Mouse (Mus musculus): ENCODE measurements around the gene Lsm14a. TPM values are rescaled to one million over a fixed set of nuclear protein-coding genes. Genes with fewer than 3 reads are reported as not detected.
"Not testable (repeated sequence)": the region's sequence is repeated elsewhere in the genome, so short reads cannot be mapped to it uniquely, and the experiment has no call there.

Gene Lsm14a
- polyA plus RNA-seq, 1 experiment from 2014 or later = 55.1 TPM

GRCm38 (mm10) chr7:34348011-34348410 lies 45.1 kb downstream of the Lsm14a start:
- WGBS = 93% methylated on average over 1 of the region's 1 CpGs
- H3K27ac ChIP-seq (ENCODE audit: low read length) = no peak overlapping the region
- no peaks in the 10 kb centered on the region for H3K27me3 ChIP-seq (ENCODE audit: control insufficient read depth, insufficient read depth, low read depth, low read length)
- no peaks in the 10 kb centered on the region for H3K4me1 ChIP-seq (ENCODE audit: control insufficient read depth, insufficient read depth, low read length)
- no peak overlapping the region for H3K9ac ChIP-seq (ENCODE audit: low read depth, low read length)
- no peak for ATAC-seq
- H3K4me2 ChIP-seq (ENCODE audit: low read length) = no peak overlapping the region
- peaks cover 29% of the 10 kb centered on the region for H3K36me3 ChIP-seq (ENCODE audit: control insufficient read depth, insufficient read depth, low read length)
- no peak overlapping the region for H3K4me3 ChIP-seq (ENCODE audit: low read depth, low read length)
- no peaks in the 10 kb centered on the region for H3K9me3 ChIP-seq (replicated peaks; ENCODE audit: control insufficient read depth, low read length, poor library complexity, severe bottlenecking)

- H3K9ac ChIP-seq (ENCODE audit: low read depth, low read length) = no peak overlapping the region
- no peaks in the 10 kb centered on the region for H3K27me3 ChIP-seq (ENCODE audit: control insufficient read depth, insufficient read depth, low read depth, low read length)
- peaks cover 26% of the 10 kb centered on the region for H3K36me3 ChIP-seq (ENCODE audit: control insufficient read depth, insufficient read depth, low read length)
- H3K4me2 ChIP-seq (ENCODE audit: low read length) = no peak overlapping the region
- H3K27ac ChIP-seq (ENCODE audit: low read length) = no peak overlapping the region
- no peaks in the 10 kb centered on the region for H3K4me1 ChIP-seq (ENCODE audit: control insufficient read depth, insufficient read depth, low read length)
- WGBS = 96% methylated on average over 3 of the region's 3 CpGs
- H3K4me3 ChIP-seq (ENCODE audit: low read depth, low read length) = no peak overlapping the region
- no peaks in the 10 kb centered on the region for H3K9me3 ChIP-seq (replicated peaks; ENCODE audit: control insufficient read depth, low read length, poor library complexity, severe bottlenecking)
- ATAC-seq = no peak
Observed at GRCm38 (mm10) chr7:34347041-34347440, 46.1 kb downstream of the Lsm14a start.

GRCm38 (mm10) chr7:34346505-34346904 lies 46.6 kb downstream of the Lsm14a start:
- Histone ChIP-seq H3K27ac (ENCODE audit: low read length) (no peak overlapping the region), H3K36me3 (ENCODE audit: control insufficient read depth, insufficient read depth, low read length) (peaks cover 25% of the 10 kb centered on the region), H3K9me3 (replicated peaks; ENCODE audit: control insufficient read depth, low read length, poor library complexity, severe bottlenecking) (no peaks in the 10 kb centered on the region), H3K4me1 (ENCODE audit: control insufficient read depth, insufficient read depth, low read length) (no peaks in the 10 kb centered on the region), H3K27me3 (ENCODE audit: control insufficient read depth, insufficient read depth, low read depth, low read length) (no peaks in the 10 kb centered on the region), H3K4me3 (ENCODE audit: low read depth, low read length) (no peak overlapping the region), H3K9ac (ENCODE audit: low read depth, low read length) (no peak overlapping the region), H3K4me2 (ENCODE audit: low read length) (no peak overlapping the region)
- WGBS = 94% methylated on average over 4 of the region's 4 CpGs
- no peak for ATAC-seq

DNA sequence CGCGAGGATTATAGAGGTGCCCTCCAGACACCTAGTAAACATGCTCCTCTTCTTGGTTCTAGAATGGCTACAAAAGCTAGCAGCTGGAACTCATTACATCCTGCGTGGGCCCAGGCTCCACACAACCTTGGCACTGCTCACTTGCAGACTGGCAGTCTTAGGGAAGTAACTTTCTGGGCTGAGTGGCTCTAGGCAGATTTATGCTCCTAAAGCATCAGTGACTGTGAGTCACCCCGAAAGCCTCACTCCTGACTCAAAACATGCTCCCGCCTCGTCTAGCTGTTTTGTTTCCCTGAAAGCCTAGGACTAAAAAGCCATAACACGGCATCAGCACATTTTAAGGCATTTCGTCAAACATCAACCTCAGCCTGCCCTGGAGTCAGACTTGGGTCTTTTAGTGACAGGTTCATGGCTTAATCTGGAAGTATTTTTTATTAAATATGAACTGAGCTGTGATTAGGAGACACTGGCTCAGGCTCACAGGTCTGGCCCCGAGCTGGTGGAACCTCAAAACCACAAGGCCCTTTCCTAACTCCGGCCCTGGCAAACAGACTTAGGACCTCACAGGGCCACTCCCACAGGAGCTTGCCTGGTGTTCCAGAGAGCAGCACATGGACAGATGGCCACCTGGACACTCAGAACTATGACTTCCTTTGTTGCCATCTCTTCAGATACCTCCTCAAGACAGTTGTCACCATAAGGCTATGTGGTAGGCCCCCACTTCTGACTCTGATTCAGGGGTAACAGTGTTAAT lies 50.9 kb downstream of the Lsm14a start:
- Histone ChIP-seq H3K9me3 (replicated peaks; ENCODE audit: control insufficient read depth, low read length, poor library complexity, severe bottlenecking) (no peaks in the 10 kb centered on the region), H3K27me3 (ENCODE audit: control insufficient read depth, insufficient read depth, low read depth, low read length) (no peaks in the 10 kb centered on the region), H3K4me2 (ENCODE audit: low read length) (no peak overlapping the region), H3K4me3 (ENCODE audit: low read depth, low read length) (no peak overlapping the region), H3K27ac (ENCODE audit: low read length) (no peak overlapping the region), H3K36me3 (ENCODE audit: control insufficient read depth, insufficient read depth, low read length) (peaks cover 11% of the 10 kb centered on the region), H3K9ac (ENCODE audit: low read depth, low read length) (no peak overlapping the region), H3K4me1 (ENCODE audit: control insufficient read depth, insufficient read depth, low read length) (no peaks in the 10 kb centered on the region)
- 92% methylated on average over 10 of the region's 10 CpGs for WGBS
- ATAC-seq = no peak

DNA sequence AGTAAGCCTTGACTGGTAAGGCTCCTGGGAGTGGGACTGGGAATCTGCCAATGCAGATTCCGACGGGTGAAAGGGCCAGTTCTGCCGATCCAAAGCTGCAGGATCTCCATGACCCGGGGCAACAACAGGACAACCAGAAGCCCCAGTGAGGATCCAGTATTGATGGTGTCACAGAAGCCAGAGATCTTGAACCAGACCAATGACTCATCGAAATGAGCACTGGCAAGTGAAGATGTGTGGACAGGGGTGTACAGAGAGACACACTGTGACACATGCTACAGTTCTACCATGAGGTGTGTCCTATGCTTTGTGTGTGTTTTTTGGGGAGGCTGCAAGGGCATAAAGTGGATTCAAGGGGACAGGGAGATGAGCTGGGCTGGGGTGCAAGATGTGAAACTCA lies 52.3 kb downstream of the Lsm14a start:
- 92% methylated on average over 5 of the region's 5 CpGs for WGBS
- no peak for ATAC-seq
- no peak overlapping the region for H3K9ac ChIP-seq (ENCODE audit: low read depth, low read length)

DNA sequence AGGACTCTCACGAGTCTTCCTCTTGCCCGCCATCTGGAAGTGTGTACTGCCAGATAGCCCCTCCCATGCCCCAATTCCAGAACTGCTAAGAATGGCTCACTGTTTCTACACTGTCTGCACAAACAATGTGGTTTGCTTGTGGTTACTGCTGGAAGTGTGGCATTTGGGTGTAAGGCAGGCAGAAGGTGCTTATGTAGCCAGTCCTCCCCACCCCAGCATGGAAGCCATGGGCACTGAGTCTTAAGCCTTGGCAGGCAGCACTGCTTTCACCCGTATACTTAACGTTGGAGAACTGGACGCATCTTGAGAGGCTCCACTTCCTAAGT lies 54.0 kb downstream of the Lsm14a start:
- Histone ChIP-seq H3K27me3 (ENCODE audit: control insufficient read depth, insufficient read depth, low read depth, low read length) (no peaks in the 10 kb centered on the region), H3K27ac (ENCODE audit: low read length) (no peak overlapping the region), H3K4me1 (ENCODE audit: control insufficient read depth, insufficient read depth, low read length) (no peaks in the 10 kb centered on the region), H3K36me3 (ENCODE audit: control insufficient read depth, insufficient read depth, low read length) (peaks cover 10% of the 10 kb centered on the region), H3K4me2 (ENCODE audit: low read length) (no peak overlapping the region), H3K9ac (ENCODE audit: low read depth, low read length) (no peak overlapping the region), H3K4me3 (ENCODE audit: low read depth, low read length) (no peak overlapping the region), H3K9me3 (replicated peaks; ENCODE audit: control insufficient read depth, low read length, poor library complexity, severe bottlenecking) (no peaks in the 10 kb centered on the region)
- ATAC-seq = no peak
- whole genome bisulfite sequencing = 94% methylated on average over 5 of the region's 5 CpGs

More for the DNA sequence above, 52.3 kb downstream of the Lsm14a start:
- no peak overlapping the region for H3K4me2 ChIP-seq (ENCODE audit: low read length)
- H3K27ac ChIP-seq (ENCODE audit: low read length) = no peak overlapping the region
- no peak overlapping the region for H3K4me3 ChIP-seq (ENCODE audit: low read depth, low read length)
- no peaks in the 10 kb centered on the region for H3K27me3 ChIP-seq (ENCODE audit: control insufficient read depth, insufficient read depth, low read depth, low read length)
- peaks cover 11% of the 10 kb centered on the region for H3K36me3 ChIP-seq (ENCODE audit: control insufficient read depth, insufficient read depth, low read length)
- no peaks in the 10 kb centered on the region for H3K9me3 ChIP-seq (replicated peaks; ENCODE audit: control insufficient read depth, low read length, poor library complexity, severe bottlenecking)
- no peaks in the 10 kb centered on the region for H3K4me1 ChIP-seq (ENCODE audit: control insufficient read depth, insufficient read depth, low read length)

- 85% methylated on average over 9 of the region's 9 CpGs for WGBS
Observed at GRCm38 (mm10) chr7:34338445-34339163, 54.5 kb downstream of the Lsm14a start.

DNA sequence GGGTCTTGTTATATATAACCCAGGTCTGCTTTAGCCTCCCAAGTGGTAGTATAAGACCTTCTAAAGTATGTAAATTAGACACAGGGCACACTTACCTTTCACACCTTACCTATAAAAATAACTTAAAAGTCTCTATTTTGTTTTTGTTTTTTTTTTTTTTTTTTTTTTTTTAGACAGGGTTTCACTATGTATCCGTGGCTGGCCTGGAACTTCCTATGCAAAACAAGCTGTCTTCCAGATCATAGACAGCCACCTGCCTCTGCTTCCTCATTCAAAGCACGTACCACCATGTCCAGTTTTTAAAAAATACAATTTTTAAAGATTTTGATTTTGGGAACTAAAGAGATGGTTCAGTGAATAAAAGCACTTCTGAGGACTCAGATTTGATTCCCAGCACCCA lies 55.8 kb downstream of the Lsm14a start:
- ATAC-seq = no peak
- no peaks in the 10 kb centered on the region for H3K9me3 ChIP-seq (replicated peaks; ENCODE audit: control insufficient read depth, low read length, poor library complexity, severe bottlenecking)
- H3K36me3 ChIP-seq (ENCODE audit: control insufficient read depth, insufficient read depth, low read length) = peaks cover 2% of the 10 kb centered on the region; the same call in 1 of the 2 replicates
- H3K4me2 ChIP-seq (ENCODE audit: low read length) = no peak overlapping the region
- no peaks in the 10 kb centered on the region for H3K4me1 ChIP-seq (ENCODE audit: control insufficient read depth, insufficient read depth, low read length)
- 97% methylated on average over 2 of the region's 2 CpGs for WGBS
- no peak overlapping the region for H3K9ac ChIP-seq (ENCODE audit: low read depth, low read length)
- H3K27ac ChIP-seq (ENCODE audit: low read length) = no peak overlapping the region
- H3K4me3 ChIP-seq (ENCODE audit: low read depth, low read length) = no peak overlapping the region
- no peaks in the 10 kb centered on the region for H3K27me3 ChIP-seq (ENCODE audit: control insufficient read depth, insufficient read depth, low read depth, low read length)

More at GRCm38 (mm10) chr7:34338445-34339163, 54.5 kb downstream of the Lsm14a start:
- Histone ChIP-seq H3K4me2 (ENCODE audit: low read length) (no peak overlapping the region), H3K27ac (ENCODE audit: low read length) (no peak overlapping the region), H3K36me3 (ENCODE audit: control insufficient read depth, insufficient read depth, low read length) (peaks cover 5% of the 10 kb centered on the region), H3K9me3 (replicated peaks; ENCODE audit: control insufficient read depth, low read length, poor library complexity, severe bottlenecking) (no peaks in the 10 kb centered on the region), H3K4me1 (ENCODE audit: control insufficient read depth, insufficient read depth, low read length) (no peaks in the 10 kb centered on the region), H3K9ac (ENCODE audit: low read depth, low read length) (no peak overlapping the region), H3K27me3 (ENCODE audit: control insufficient read depth, insufficient read depth, low read depth, low read length) (no peaks in the 10 kb centered on the region), H3K4me3 (ENCODE audit: low read depth, low read length) (no peak overlapping the region)
- no peak for ATAC-seq

DNA sequence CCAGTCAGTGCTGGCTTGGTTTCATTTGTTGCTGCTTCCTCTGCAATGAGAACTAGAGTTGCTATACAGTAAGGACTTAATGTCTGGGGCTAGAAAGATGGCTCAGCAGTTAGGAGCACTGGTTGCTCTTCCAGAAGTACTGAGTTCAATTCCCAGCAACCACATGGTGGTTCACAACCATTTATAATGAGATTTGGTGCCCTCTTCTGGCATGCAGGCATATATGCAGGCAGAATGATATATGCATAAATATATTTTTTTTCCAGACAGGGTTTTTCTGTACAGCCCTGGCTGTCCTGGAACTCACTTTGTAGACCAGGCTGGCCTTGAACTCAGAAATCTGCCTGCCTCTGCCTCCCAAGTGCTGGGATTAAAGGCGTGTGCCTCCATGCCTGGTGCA lies 56.6 kb downstream of the Lsm14a start:
- not testable (repeated sequence) for ATAC-seq; H3K27ac ChIP-seq (ENCODE audit: low read length); H3K9ac ChIP-seq (ENCODE audit: low read depth, low read length); H3K27me3 ChIP-seq (ENCODE audit: control insufficient read depth, insufficient read depth, low read depth, low read length); H3K9me3 ChIP-seq (replicated peaks; ENCODE audit: control insufficient read depth, low read length, poor library complexity, severe bottlenecking); H3K4me2 ChIP-seq (ENCODE audit: low read length); H3K4me1 ChIP-seq (ENCODE audit: control insufficient read depth, insufficient read depth, low read length); H3K4me3 ChIP-seq (ENCODE audit: low read depth, low read length); H3K36me3 ChIP-seq (ENCODE audit: control insufficient read depth, insufficient read depth, low read length)
- WGBS = 88% methylated on average over 1 of the region's 1 CpGs

Data from midbrain, embryonic 16.5 days (tissue).